In genomic region chr4:131563851-131564250, GRCm38 (mm10) we compare ENCODE assay signal across 21 mouse cellular contexts.
A peak's percentile ranks its signal among the peaks of the same experiment; 100 is the strongest.
DNase-seq lines count a peak whose midpoint lies in the region; ATAC-seq and TF ChIP-seq lines count a peak whose summit lies in the region.
"Had no signal": no experiment of that assay in that cellular context is flagged by ENCODE, and none has a peak within 500 bp of the region (broad histone marks: within the 10 kb centered on the region; RNA-seq: fewer than 3 reads in every experiment).

No protein-coding gene starts in this region.

- no peak overlapping the region for H3K27ac ChIP-seq in left cerebral cortex, adult 2 months
- no peak overlapping the region for H3K27ac ChIP-seq in cerebellum, adult 2 months (ENCODE audit: insufficient read depth, low read length)
- H3K27ac ChIP-seq in lung, postnatal 0 days (ENCODE audit: low read length), result no peak overlapping the region
- H3K27ac ChIP-seq: embryonic facial prominence, embryonic 12.5 days; forebrain, embryonic 12.5 days; hindbrain, embryonic 13.5 days; macrophage; midbrain, embryonic 15.5 days had no signal

- H3K27me3 ChIP-seq in cerebellum, adult 2 months (ENCODE audit: control insufficient read depth, insufficient read depth, low read length), result no peaks in the 10 kb centered on the region
- H3K27me3 ChIP-seq in lung, postnatal 0 days (replicated peaks; ENCODE audit: insufficient read depth, low read length), result no peaks in the 10 kb centered on the region
- H3K27me3 ChIP-seq: embryonic facial prominence, embryonic 12.5 days; midbrain, embryonic 15.5 days had no signal

- TF ChIP-seq POLR2A in cerebellum, adult 2 months (IDR thresholded peaks at IDR 0.05; ENCODE audit: borderline replicate concordance, insufficient read depth, low read length), result no peak

- no peak for TF ChIP-seq CTCF in left cerebral cortex, adult 2 months (IDR thresholded peaks at IDR 0.05)
- no peak for TF ChIP-seq CTCF in cerebellum, adult 2 months (IDR thresholded peaks at IDR 0.05; ENCODE audit: borderline replicate concordance, insufficient read depth, low read depth, low read length)
- no peak for TF ChIP-seq CTCF in lung, postnatal 0 days (IDR thresholded peaks at IDR 0.05)

- H3K9me3 ChIP-seq in lung, postnatal 0 days (ENCODE audit: low read length), result no peaks in the 10 kb centered on the region
- H3K9me3 ChIP-seq: embryonic facial prominence, embryonic 12.5 days; forebrain, embryonic 12.5 days; heart, embryonic 12.5 days; hindbrain, embryonic 13.5 days; midbrain, embryonic 15.5 days had no signal

- H3K36me3 ChIP-seq in lung, postnatal 0 days (ENCODE audit: insufficient read depth, low read length), result no peaks in the 10 kb centered on the region
- H3K36me3 ChIP-seq: embryonic facial prominence, embryonic 12.5 days; forebrain, embryonic 12.5 days; heart, embryonic 12.5 days; hindbrain, embryonic 13.5 days; midbrain, embryonic 15.5 days had no signal

- no peak for TF ChIP-seq EP300 in lung, postnatal 0 days (IDR thresholded peaks at IDR 0.05)

- ATAC-seq in cerebellum, adult (ENCODE audit: insufficient number of reproducible peaks, low FRiP score, low TSS enrichment), result peak; percentile 58; the same call in 1 of the 2 replicates
- ATAC-seq in lung, postnatal 0 days, result no peak
- ATAC-seq: midbrain, embryonic 15.5 days had no signal

- H3K4me3 ChIP-seq in left cerebral cortex, adult 2 months, result no peak overlapping the region
- no peak overlapping the region for H3K4me3 ChIP-seq in cerebellum, adult 2 months (replicated peaks; ENCODE audit: insufficient read depth, low read depth, low read length)
- H3K4me3 ChIP-seq in lung, postnatal 0 days (ENCODE audit: low read depth, low read length), result no peak overlapping the region
- H3K4me3 ChIP-seq: embryonic facial prominence, embryonic 12.5 days; erythroblast, embryonic 14.5 days; forebrain, embryonic 12.5 days; heart, embryonic 12.5 days; hindbrain, embryonic 13.5 days; midbrain, embryonic 15.5 days had no signal

- intact Hi-C loops in left cerebral cortex, postnatal 4 days (cut with DNase I), result no loop called here
- intact Hi-C loops in left cerebral cortex, adult 2 months (cut with DNase I), result no loop called here

- DNase-seq in cerebellum, adult 11 months, result no peak
- DNase-seq in left cerebral cortex, postnatal 4 days, result peak; percentile 70
- DNase-seq in left cerebral cortex, adult 2 months (ENCODE audit: extremely low spot score in 1 of 2, low spot score in 2 of 2), result no peak
- DNase-seq in cerebellum, adult 2 months, result peak; percentile 29 to 43
- DNase-seq in cerebellum, postnatal 36 days, result peak; percentile 14 to 21
- DNase-seq in lung, postnatal 0 days (ENCODE audit: low spot score), result no peak
- DNase-seq in frontal cortex, adult 2 months (ENCODE audit: extremely low spot score in 1 of 2, low spot score in 1 of 2), result no peak
- DNase-seq: kidney, adult 2 months; kidney, postnatal 10 days; right cerebral cortex, adult 18-20 months; right cerebral cortex, postnatal 4 days; thymus, adult 18-20 months; thymus, postnatal 4 days had no signal

- no peak overlapping the region for H3K4me2 ChIP-seq in lung, postnatal 0 days (replicated peaks; ENCODE audit: low read depth, low read length)
- H3K4me2 ChIP-seq: embryonic facial prominence, embryonic 12.5 days; forebrain, embryonic 12.5 days; heart, embryonic 12.5 days; hindbrain, embryonic 13.5 days; midbrain, embryonic 15.5 days had no signal

- WGBS in cerebellum, adult 2 months, result 23% methylated on average over 4 of the region's 4 CpGs
- 61% methylated on average over 4 of the region's 4 CpGs for WGBS in lung, postnatal 0 days

- peaks cover 9% of the 10 kb centered on the region for H3K4me1 ChIP-seq in cerebellum, adult 2 months (ENCODE audit: control insufficient read depth, insufficient read depth, low read length)
- no peaks in the 10 kb centered on the region for H3K4me1 ChIP-seq in lung, postnatal 0 days (ENCODE audit: insufficient read depth, low read depth, low read length)
- H3K4me1 ChIP-seq: embryonic facial prominence, embryonic 12.5 days; forebrain, embryonic 12.5 days; heart, embryonic 12.5 days; midbrain, embryonic 15.5 days had no signal

- no peak overlapping the region for H3K9ac ChIP-seq in lung, postnatal 0 days (replicated peaks; ENCODE audit: low read depth)
- H3K9ac ChIP-seq: embryonic facial prominence, embryonic 12.5 days; forebrain, embryonic 12.5 days; heart, embryonic 12.5 days; hindbrain, embryonic 13.5 days; midbrain, embryonic 15.5 days had no signal

Comparison
In these comparisons a context has a peak if more than half of its experiments do, and no peak if none do; other contexts are left out.
1. DNase-seq: peak in left cerebral cortex, postnatal 4 days (single experiment), cerebellum, adult 2 months (2 of 2) and cerebellum, postnatal 36 days (2 of 2); none in cerebellum, adult 11 months (single experiment), left cerebral cortex, adult 2 months (0 of 2), lung, postnatal 0 days (single experiment) and frontal cortex, adult 2 months (0 of 2).